Mouse (Mus musculus): ENCODE measurements around the gene 4922502D21Rik.
"Not testable (repeated sequence)": the region's sequence is repeated elsewhere in the genome, so short reads cannot be mapped to it uniquely, and the experiment has no call there.

The 4922502D21Rik gene

GRCm38 (mm10) chr6:129331610-129332009 is at the start of gene 4922502D21Rik:
Gene 4922502D21Rik, minus strand, starts transcription at chr6:129331796.
- DNase-seq (ENCODE audit: low spot score), result no peak

GRCm38 (mm10) chr6:129380454-129380853 is 48.9 kb upstream of the 4922502D21Rik start:
- no peak for DNase-seq (ENCODE audit: low spot score)

- no peak for DNase-seq (ENCODE audit: low spot score)
Measured at GRCm38 (mm10) chr6:129374937-129375471, 43.4 kb upstream of the 4922502D21Rik start.

GRCm38 (mm10) chr6:129369374-129370132 is 38.0 kb upstream of the 4922502D21Rik start:
- no peak for DNase-seq (ENCODE audit: low spot score)

- DNase-seq (ENCODE audit: low spot score), result no peak
Measured at GRCm38 (mm10) chr6:129365959-129366359, 34.4 kb upstream of the 4922502D21Rik start.

GRCm38 (mm10) chr6:129363942-129364341 is 32.3 kb upstream of the 4922502D21Rik start:
- DNase-seq (ENCODE audit: low spot score), result no peak

GRCm38 (mm10) chr6:129359515-129359914 is 27.9 kb upstream of the 4922502D21Rik start:
- DNase-seq (ENCODE audit: low spot score), result no peak

- DNase-seq (ENCODE audit: low spot score), result no peak
Measured at GRCm38 (mm10) chr6:129356430-129356829, 24.8 kb upstream of the 4922502D21Rik start.

- DNase-seq (ENCODE audit: low spot score), result no peak
Measured at GRCm38 (mm10) chr6:129355774-129356173, 24.2 kb upstream of the 4922502D21Rik start.

GRCm38 (mm10) chr6:129351091-129351490 is 19.5 kb upstream of the 4922502D21Rik start:
- DNase-seq (ENCODE audit: low spot score), result no peak

- no peak for DNase-seq (ENCODE audit: low spot score)
Measured at GRCm38 (mm10) chr6:129349524-129350352, 18.1 kb upstream of the 4922502D21Rik start.

GRCm38 (mm10) chr6:129344408-129344807 is 12.8 kb upstream of the 4922502D21Rik start:
- DNase-seq (ENCODE audit: low spot score), result no peak

- DNase-seq (ENCODE audit: low spot score), result not testable (repeated sequence)
Measured at GRCm38 (mm10) chr6:129342391-129342790, 10.8 kb upstream of the 4922502D21Rik start, which contains the start of gene Clec12a. Gene Clec12a, plus strand, starts transcription at chr6:129342691.

- DNase-seq (ENCODE audit: low spot score), result no peak
Measured at GRCm38 (mm10) chr6:129337751-129338150, 6.2 kb upstream of the 4922502D21Rik start.

GRCm38 (mm10) chr6:129333674-129334078 is 2.1 kb upstream of the 4922502D21Rik start:
- no peak for DNase-seq (ENCODE audit: low spot score)

- no peak for DNase-seq (ENCODE audit: low spot score)
Measured at GRCm38 (mm10) chr6:129326568-129327150, 4.9 kb downstream of the 4922502D21Rik start.

GRCm38 (mm10) chr6:129326016-129326415 is 5.6 kb downstream of the 4922502D21Rik start:
- DNase-seq (ENCODE audit: low spot score), result no peak

- no peak for DNase-seq (ENCODE audit: low spot score)
Measured at GRCm38 (mm10) chr6:129319331-129319730, 12.3 kb downstream of the 4922502D21Rik start.

GRCm38 (mm10) chr6:129318395-129318794 is 13.2 kb downstream of the 4922502D21Rik start:
- DNase-seq (ENCODE audit: low spot score), result no peak

GRCm38 (mm10) chr6:129316463-129316862 is 15.1 kb downstream of the 4922502D21Rik start:
- DNase-seq (ENCODE audit: low spot score), result no peak

- no peak for DNase-seq (ENCODE audit: low spot score)
Measured at GRCm38 (mm10) chr6:129315698-129316097, 15.9 kb downstream of the 4922502D21Rik start.

- no peak for DNase-seq (ENCODE audit: low spot score)
Measured at GRCm38 (mm10) chr6:129314655-129315168, 16.9 kb downstream of the 4922502D21Rik start.
